ENCODE assay signal across 13 mouse cellular contexts in genomic region chr4:106810039-106810438, GRCm38 (mm10). TPM values are rescaled to one million over a fixed set of nuclear protein-coding genes. Genes with fewer than 3 reads are reported as not detected.
DNase-seq lines count a peak whose midpoint lies in the region; ATAC-seq and TF ChIP-seq lines count a peak whose summit lies in the region.
"Had no signal": no experiment of that assay in that cellular context is flagged by ENCODE, and none has a peak within 500 bp of the region (broad histone marks: within the 10 kb centered on the region; RNA-seq: fewer than 3 reads in every experiment).

No protein-coding gene starts in this region.

- intact Hi-C loops in heart, postnatal 14 days (cut with DNase I): no loop called here

- H3K9me3 ChIP-seq in midbrain, embryonic 13.5 days: no peaks in the 10 kb centered on the region; the same call in 1 of the 2 replicates
- H3K9me3 ChIP-seq: heart, embryonic 15.5 days; limb, embryonic 12.5 days; stomach, embryonic 15.5 days had no signal

- peaks cover 1% of the 10 kb centered on the region; the same call in 1 of the 2 replicates for H3K4me1 ChIP-seq in thymus, adult 2 months (replicated peaks; ENCODE audit: control insufficient read depth, insufficient read depth, low read length)
- H3K4me1 ChIP-seq in embryonic fibroblast, embryonic 13.5 days (ENCODE audit: control insufficient read depth, insufficient read depth, low read length): no peaks in the 10 kb centered on the region
- peaks cover 3% of the 10 kb centered on the region; the same call in 1 of the 2 replicates for H3K4me1 ChIP-seq in midbrain, embryonic 13.5 days (replicated peaks)

- H3K4me3 ChIP-seq in thymus, adult 2 months (ENCODE audit: control insufficient read depth, insufficient read depth, low read length): no peak overlapping the region
- no peak overlapping the region for H3K4me3 ChIP-seq in embryonic fibroblast, embryonic 13.5 days (ENCODE audit: insufficient read depth, low read length)
- no peak overlapping the region for H3K4me3 ChIP-seq in midbrain, embryonic 13.5 days (replicated peaks)
- H3K4me3 ChIP-seq: embryonic facial prominence, embryonic 10.5 days; heart, embryonic 15.5 days; limb, embryonic 12.5 days; stomach, embryonic 15.5 days had no signal

- TF ChIP-seq POLR2A in thymus, adult 2 months (IDR thresholded peaks at IDR 0.05; ENCODE audit: control insufficient read depth, extremely low read depth, insufficient read depth, low read length, poor library complexity): no peak
- no peak for TF ChIP-seq POLR2A in embryonic fibroblast, embryonic 13.5 days (IDR thresholded peaks at IDR 0.05; ENCODE audit: low read depth, low read length)

- no peak overlapping the region for H3K4me2 ChIP-seq in midbrain, embryonic 13.5 days (replicated peaks)
- H3K4me2 ChIP-seq: heart, embryonic 15.5 days; limb, embryonic 12.5 days; stomach, embryonic 15.5 days had no signal

- H3K27ac ChIP-seq in thymus, adult 2 months (ENCODE audit: control insufficient read depth, insufficient read depth, low read length): no peak overlapping the region
- H3K27ac ChIP-seq in embryonic fibroblast, embryonic 13.5 days (ENCODE audit: insufficient read depth, low read length): no peak overlapping the region
- H3K27ac ChIP-seq in midbrain, embryonic 13.5 days: no peak overlapping the region
- H3K27ac ChIP-seq: embryonic facial prominence, embryonic 10.5 days; heart, embryonic 15.5 days; limb, embryonic 12.5 days; stomach, embryonic 15.5 days had no signal

- no peaks in the 10 kb centered on the region for H3K36me3 ChIP-seq in thymus, adult 2 months (ENCODE audit: control insufficient read depth, insufficient read depth, low read length)
- no peaks in the 10 kb centered on the region for H3K36me3 ChIP-seq in midbrain, embryonic 13.5 days
- H3K36me3 ChIP-seq: embryonic facial prominence, embryonic 10.5 days; heart, embryonic 15.5 days; limb, embryonic 12.5 days; stomach, embryonic 15.5 days had no signal

- ATAC-seq in midbrain, embryonic 13.5 days: no peak

- peak; percentile 24 for DNase-seq in heart, postnatal 4 days
- no peak for DNase-seq in heart, postnatal 14 days
- DNase-seq in thymus, adult 2 months: peak; percentile 46
- no peak for DNase-seq in thymus, postnatal 0 days (ENCODE audit: low spot score)
- DNase-seq in thymus, postnatal 4 days: peak; percentile 73
- no peak for DNase-seq in urinary bladder, postnatal 4 days (ENCODE audit: low spot score in 2 of 2)
- DNase-seq: midbrain, embryonic 14.5 days had no signal

- no peak overlapping the region for H3K9ac ChIP-seq in midbrain, embryonic 13.5 days (replicated peaks)
- H3K9ac ChIP-seq: heart, embryonic 15.5 days; limb, embryonic 12.5 days; stomach, embryonic 15.5 days had no signal

- TF ChIP-seq CTCF in thymus, adult 2 months (IDR thresholded peaks at IDR 0.05; ENCODE audit: borderline replicate concordance, control insufficient read depth, extremely low read depth, insufficient read depth, low read length, poor library complexity): no peak
- TF ChIP-seq CTCF in embryonic fibroblast, embryonic 13.5 days (IDR thresholded peaks at IDR 0.05; ENCODE audit: borderline replicate concordance, insufficient read depth, low read length): 0 out of 2 replicates have a peak, but pooled peaks have one; percentile 9

- 96% methylated on average over 6 of the region's 6 CpGs for WGBS in thymus, adult 2 months
- 91% methylated on average over 6 of the region's 6 CpGs for WGBS in midbrain, embryonic 13.5 days

- 0 out of 2 replicates have a peak, but pooled peaks cover 1% of the 10 kb centered on the region for H3K27me3 ChIP-seq in thymus, adult 2 months (ENCODE audit: control insufficient read depth, insufficient read depth, low read length)
- no peaks in the 10 kb centered on the region for H3K27me3 ChIP-seq in midbrain, embryonic 13.5 days
- H3K27me3 ChIP-seq: heart, embryonic 15.5 days; limb, embryonic 12.5 days; stomach, embryonic 15.5 days had no signal

RNA-seq across cellular contexts. Expression of gene Acot11, which starts 5.2 kb away (rescaled TPM):
- 10 to 100 TPM; 12.7 to 13.7 TPM for total RNA-seq in heart, postnatal 4 days (2021)
- total RNA-seq in heart, postnatal 14 days (2021): 10 to 100 TPM; 27.8 to 30.3 TPM
- 6.4 and 10.0 TPM in 2 replicates for polyA plus RNA-seq in thymus, adult 2 months (2012; rRNA removed)
- polyA plus RNA-seq in thymus, postnatal 0 days (2015; fragmentation: Nextera tagmentation; extraction: Ambion mirVana): 0.78 and 0.88 TPM in 2 replicates
- polyA plus RNA-seq in embryonic fibroblast, embryonic 13.5 days (2011; ENCODE audit: insufficient read length, low read depth, missing spikeins): 3.9 and 4.8 TPM in 2 replicates
- polyA plus RNA-seq in midbrain, embryonic 13.5 days (2015; fragmentation: Nextera tagmentation; extraction: Ambion mirVana): 1.00 and 1.4 TPM in 2 replicates

Comparison
In these comparisons a context has a peak if more than half of its experiments do, and no peak if none do; other contexts are left out.
1. DNase-seq: peak in heart, postnatal 4 days (single experiment), thymus, adult 2 months (single experiment) and thymus, postnatal 4 days (single experiment); none in heart, postnatal 14 days (0 of 2), thymus, postnatal 0 days (single experiment) and urinary bladder, postnatal 4 days (0 of 2).